In genomic region chr5:124453339-124454081, GRCm38 (mm10) we compare ENCODE assay signal across 9 mouse cellular contexts. TPM values are rescaled to one million over a fixed set of nuclear protein-coding genes. Genes with fewer than 3 reads are reported as not detected.
DNase-seq lines count a peak whose midpoint lies in the region; ATAC-seq lines count a peak whose summit lies in the region.
"Had no signal": no experiment of that assay in that cellular context is flagged by ENCODE, and none has a peak within 500 bp of the region (broad histone marks: within the 10 kb centered on the region; RNA-seq: fewer than 3 reads in every experiment).

No protein-coding gene starts in this region.

- peaks cover 100% of the 10 kb centered on the region for H3K36me3 ChIP-seq in kidney, embryonic 15.5 days

- 0 out of 2 replicates have a peak, but pooled peaks have one; percentile 25 for ATAC-seq in kidney, embryonic 15.5 days (replicated peaks; ENCODE audit: low FRiP score)
- ATAC-seq in granulocyte monocyte progenitor cell, adult 5-6 weeks (replicated peaks; ENCODE audit: poor library complexity, severe bottlenecking): no peak

- no peaks in the 10 kb centered on the region for H3K27me3 ChIP-seq in kidney, embryonic 15.5 days
- H3K27me3 ChIP-seq: lung, embryonic 15.5 days had no signal

- H3K4me2 ChIP-seq in kidney, embryonic 15.5 days: no peak overlapping the region
- H3K4me2 ChIP-seq: lung, embryonic 15.5 days had no signal

- no peak overlapping the region for H3K4me3 ChIP-seq in kidney, embryonic 15.5 days (replicated peaks)
- H3K4me3 ChIP-seq: lung, embryonic 15.5 days had no signal

- peak; percentile 54 to 65 for DNase-seq in left cerebral cortex, adult 18-20 months (ENCODE audit: low spot score in 2 of 2)
- DNase-seq in left cerebral cortex, adult 11 months (ENCODE audit: low spot score): no peak
- peak; percentile 76 to 84 for DNase-seq in cerebellum, postnatal 10 days
- DNase-seq in right cerebral cortex, postnatal 10 days (ENCODE audit: low spot score in 2 of 2): peak; percentile 74 to 79
- DNase-seq in ovary, postnatal 36 days (ENCODE audit: low spot score): no peak
- DNase-seq in ovary, postnatal 14 days (ENCODE audit: low spot score): no peak

- H3K27ac ChIP-seq in kidney, embryonic 15.5 days: peak overlapping the region; percentile 7; the same call in 1 of the 2 replicates
- H3K27ac ChIP-seq: lung, embryonic 15.5 days had no signal

- H3K4me1 ChIP-seq in kidney, embryonic 15.5 days: peaks cover 10% of the 10 kb centered on the region; the same call in 1 of the 2 replicates
- H3K4me1 ChIP-seq: lung, embryonic 15.5 days had no signal

- no peaks in the 10 kb centered on the region for H3K9me3 ChIP-seq in kidney, embryonic 15.5 days (replicated peaks)
- H3K9me3 ChIP-seq: lung, embryonic 15.5 days had no signal

- no peak overlapping the region for H3K9ac ChIP-seq in kidney, embryonic 15.5 days
- H3K9ac ChIP-seq: lung, embryonic 15.5 days had no signal

- 86% methylated on average over 13 of the region's 13 CpGs for WGBS in kidney, embryonic 15.5 days

RNA-seq across cellular contexts. Expression of gene Kmt5a, which starts 13.8 kb away (rescaled TPM):
- total RNA-seq in left cerebral cortex, adult 18-20 months (2021): 10 to 100 TPM; 61.5 to 64.2 TPM
- 45.5 and 49.9 TPM in 2 replicates for polyA plus RNA-seq in kidney, embryonic 15.5 days (2015; fragmentation: Nextera tagmentation; extraction: Ambion mirVana)
- 210 and 216 TPM in 2 replicates for total RNA-seq in granulocyte monocyte progenitor cell, adult 5-6 weeks (2014; fragmentation: Nextera tagmentation)
- total RNA-seq in granulocyte monocyte progenitor cell, adult 5-6 weeks (2017): 112 and 163 TPM in 2 replicates

RNA-seq across cellular contexts. Expression of gene Rilpl2, which starts 24.7 kb away (rescaled TPM):
- total RNA-seq in left cerebral cortex, adult 18-20 months (2021): 10 to 100 TPM; 17.5 to 19.3 TPM
- polyA plus RNA-seq in kidney, embryonic 15.5 days (2015; fragmentation: Nextera tagmentation; extraction: Ambion mirVana): 29.6 and 32.8 TPM in 2 replicates
- total RNA-seq in granulocyte monocyte progenitor cell, adult 5-6 weeks (2014; fragmentation: Nextera tagmentation): 51.9 and 68.3 TPM in 2 replicates
- total RNA-seq in granulocyte monocyte progenitor cell, adult 5-6 weeks (2017): 40.5 and 61.8 TPM in 2 replicates

RNA-seq across cellular contexts. Expression of gene Sbno1, which starts 27.7 kb away (rescaled TPM):
- total RNA-seq in left cerebral cortex, adult 18-20 months (2021): 100 to 1,000 TPM; 175 to 185 TPM
- 90.0 and 96.2 TPM in 2 replicates for polyA plus RNA-seq in kidney, embryonic 15.5 days (2015; fragmentation: Nextera tagmentation; extraction: Ambion mirVana)
- total RNA-seq in granulocyte monocyte progenitor cell, adult 5-6 weeks (2014; fragmentation: Nextera tagmentation): 130 and 135 TPM in 2 replicates
- total RNA-seq in granulocyte monocyte progenitor cell, adult 5-6 weeks (2017): 167 and 174 TPM in 2 replicates

RNA-seq across cellular contexts. Expression of gene Snrnp35, which starts 29.4 kb away (rescaled TPM):
- 10 to 100 TPM; 23.0 to 27.5 TPM for total RNA-seq in left cerebral cortex, adult 18-20 months (2021)
- 26.7 and 27.4 TPM in 2 replicates for polyA plus RNA-seq in kidney, embryonic 15.5 days (2015; fragmentation: Nextera tagmentation; extraction: Ambion mirVana)
- 9.1 and 12.3 TPM in 2 replicates for total RNA-seq in granulocyte monocyte progenitor cell, adult 5-6 weeks (2014; fragmentation: Nextera tagmentation)
- 11.8 and 11.9 TPM in 2 replicates for total RNA-seq in granulocyte monocyte progenitor cell, adult 5-6 weeks (2017)

Comparison
In these comparisons a context has a peak if more than half of its experiments do, and no peak if none do; other contexts are left out.
1. DNase-seq: peak in left cerebral cortex, adult 18-20 months (2 of 2), cerebellum, postnatal 10 days (2 of 2) and right cerebral cortex, postnatal 10 days (2 of 2); none in left cerebral cortex, adult 11 months (single experiment), ovary, postnatal 36 days (single experiment) and ovary, postnatal 14 days (single experiment).